Mouse (Mus musculus) cortical plate, adult 2 months (tissue): ENCODE measurements around the gene Tapt1.

ENCODE experiments used
- CTCF ChIP-seq: fragments of 200-500 bp; IDR thresholded peaks from 2 replicates; pipeline ENCODE4 v1.5.1; 2011; ENCODE audit warnings: mild to moderate bottlenecking, control low read depth, low read length; ENCODE audit not compliant: insufficient read depth; ENCODE audit errors: extremely low read depth
- POLR2A ChIP-seq: fragments of 200-500 bp; IDR thresholded peaks from 2 replicates; pipeline ENCODE4 v1.6.1; 2011; ENCODE audit warnings: mild to moderate bottlenecking, low read length, control low read depth; ENCODE audit not compliant: insufficient read depth; ENCODE audit errors: extremely low read depth

GRCm38 (mm10) chr5:44225911-44226520, 410 bp downstream of the Tapt1 start:
- TF ChIP-seq CTCF, result no peak
- no peak for TF ChIP-seq POLR2A
